Mouse (Mus musculus) left cerebral cortex, adult 11 months (tissue): Measurements from ENCODE around the gene Fstl4.
A peak's percentile ranks its signal among the peaks of the same experiment; 100 is the strongest.

Source experiments
- DNase-seq: peaks from one replicate; pipeline ENCODE4 v3.0.0; 2022; ENCODE audit warnings: low spot score

Fstl4 gene

DNA sequence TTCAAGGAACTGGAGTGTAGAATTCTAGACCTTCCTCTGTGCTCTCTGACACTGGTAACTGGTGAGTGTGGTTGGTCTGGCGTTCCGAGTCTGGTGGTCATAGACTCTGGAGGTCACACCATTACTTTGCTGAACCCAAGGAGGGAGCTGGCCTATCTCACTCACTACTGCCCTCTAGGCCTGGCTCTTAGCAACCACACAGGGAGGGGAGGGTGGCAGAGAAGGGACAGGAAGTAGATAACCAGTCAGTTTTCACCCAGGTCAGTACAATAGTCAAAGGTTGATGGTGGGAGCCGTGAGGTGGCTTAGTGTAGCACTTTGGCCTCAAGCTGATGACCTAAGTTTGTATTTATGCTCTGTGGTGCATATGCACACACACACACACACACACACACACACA is 255.1 kb downstream of the Fstl4 start:
- no peak for DNase-seq

DNA sequence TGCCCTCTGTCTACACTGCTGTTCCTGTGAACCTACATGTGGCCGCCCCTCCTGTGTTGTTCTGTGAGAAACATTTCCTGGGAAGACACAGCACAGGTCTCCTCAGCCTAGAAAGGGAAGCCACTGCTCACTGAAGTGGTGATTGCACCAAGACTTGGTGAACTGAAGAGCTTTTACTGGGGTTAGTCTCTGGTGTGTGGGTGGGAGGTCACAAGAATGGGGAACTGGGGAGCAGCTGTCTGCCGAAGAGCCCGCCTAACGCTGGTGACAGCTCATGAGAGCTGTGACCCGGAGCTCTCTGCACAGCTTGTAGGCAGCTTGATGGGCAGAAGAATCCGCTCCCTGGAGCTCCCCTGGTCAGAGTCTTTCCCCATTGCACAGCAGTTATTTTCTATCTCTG is 260.0 kb downstream of the Fstl4 start:
- no peak for DNase-seq

- DNase-seq, result no peak
These were observed 261.3 kb downstream of the Fstl4 start for GRCm38 (mm10) chr11:53025686-53026085.

- DNase-seq, result no peak
These were observed 264.2 kb downstream of the Fstl4 start for GRCm38 (mm10) chr11:53028421-53029168.

- no peak for DNase-seq
These were observed 267.3 kb downstream of the Fstl4 start for GRCm38 (mm10) chr11:53031777-53032176.

DNA sequence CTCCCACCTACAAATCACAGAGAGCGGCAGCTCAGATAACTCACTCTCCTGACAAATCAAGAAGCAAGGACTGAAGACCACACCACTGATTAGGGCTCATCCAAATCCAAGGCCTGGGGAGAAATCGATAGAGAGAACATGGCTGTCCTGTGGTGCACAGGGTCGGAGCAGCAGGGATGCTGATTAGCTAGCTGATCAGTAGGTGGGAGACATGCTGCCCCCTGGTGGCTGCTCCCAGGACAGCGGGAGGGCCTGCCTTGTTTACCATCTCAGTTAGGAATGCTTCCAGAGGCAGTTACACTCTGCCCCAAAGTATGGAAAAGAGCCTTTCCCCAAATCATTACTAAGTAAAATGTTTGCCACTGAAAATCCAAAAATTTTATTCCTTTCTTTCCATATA is 267.9 kb downstream of the Fstl4 start:
- DNase-seq, result peak; percentile 47

DNA sequence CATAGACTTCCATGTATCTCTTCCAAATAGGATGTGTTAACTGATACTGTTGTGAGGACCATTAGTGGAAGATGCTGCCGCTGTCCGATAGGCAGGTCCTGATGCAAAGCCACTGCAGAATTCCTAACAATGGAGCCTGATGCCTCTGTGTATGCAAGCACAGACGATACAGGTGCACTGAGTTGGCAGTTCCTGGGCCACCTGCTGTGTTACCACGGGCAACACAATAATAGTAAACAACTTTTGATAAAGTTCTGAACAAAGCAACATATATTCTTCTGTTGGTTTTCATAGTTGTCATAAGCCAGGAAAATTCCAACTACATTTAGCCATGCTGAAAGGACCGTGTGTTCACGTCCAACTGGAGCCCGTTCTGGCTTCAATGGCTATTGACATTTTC is 271.0 kb downstream of the Fstl4 start:
- DNase-seq, result no peak

DNA sequence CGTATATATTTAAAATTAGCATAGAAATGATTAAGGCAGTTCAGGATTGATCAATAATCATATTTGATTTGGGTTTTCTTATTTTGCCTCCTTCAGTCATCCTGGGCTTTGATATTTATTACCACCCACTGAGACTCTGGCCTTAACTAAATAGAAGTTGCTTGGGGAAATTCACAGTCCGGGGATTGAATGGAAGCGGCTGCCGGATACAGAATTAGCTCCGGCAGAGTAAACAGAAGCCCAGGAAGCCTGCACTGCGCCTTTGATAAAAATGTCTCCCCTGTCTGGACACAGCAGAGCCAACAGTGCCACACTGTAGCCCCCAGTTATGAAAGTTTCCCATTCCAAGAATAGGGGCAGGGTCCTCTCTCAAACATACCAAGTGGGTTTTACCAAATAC is 282.4 kb downstream of the Fstl4 start:
- DNase-seq, result no peak

- DNase-seq, result no peak
These were observed 289.7 kb downstream of the Fstl4 start for GRCm38 (mm10) chr11:53054151-53054550.

- no peak for DNase-seq
These were observed 291.5 kb downstream of the Fstl4 start for GRCm38 (mm10) chr11:53055896-53056295.

DNA sequence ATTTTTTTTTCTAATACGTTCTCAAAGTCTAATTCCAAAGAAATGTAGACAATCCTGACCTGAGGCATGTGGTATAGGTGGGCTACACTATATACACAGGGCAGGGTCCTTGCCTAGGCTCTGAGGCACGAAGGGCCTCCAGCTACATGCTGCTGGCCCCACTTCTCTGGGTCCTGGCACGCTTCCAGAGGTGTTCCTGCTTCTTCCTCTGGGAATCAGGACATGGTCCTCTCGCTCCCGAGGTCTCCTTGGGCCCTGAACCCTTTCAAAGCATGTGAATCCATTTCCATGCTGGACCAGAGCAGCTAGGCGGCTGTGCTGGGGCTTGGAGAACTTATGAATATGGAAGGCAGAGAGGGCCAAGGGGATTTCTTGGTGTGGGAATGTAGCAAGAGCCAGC is 292.3 kb downstream of the Fstl4 start:
- DNase-seq, result no peak

DNA sequence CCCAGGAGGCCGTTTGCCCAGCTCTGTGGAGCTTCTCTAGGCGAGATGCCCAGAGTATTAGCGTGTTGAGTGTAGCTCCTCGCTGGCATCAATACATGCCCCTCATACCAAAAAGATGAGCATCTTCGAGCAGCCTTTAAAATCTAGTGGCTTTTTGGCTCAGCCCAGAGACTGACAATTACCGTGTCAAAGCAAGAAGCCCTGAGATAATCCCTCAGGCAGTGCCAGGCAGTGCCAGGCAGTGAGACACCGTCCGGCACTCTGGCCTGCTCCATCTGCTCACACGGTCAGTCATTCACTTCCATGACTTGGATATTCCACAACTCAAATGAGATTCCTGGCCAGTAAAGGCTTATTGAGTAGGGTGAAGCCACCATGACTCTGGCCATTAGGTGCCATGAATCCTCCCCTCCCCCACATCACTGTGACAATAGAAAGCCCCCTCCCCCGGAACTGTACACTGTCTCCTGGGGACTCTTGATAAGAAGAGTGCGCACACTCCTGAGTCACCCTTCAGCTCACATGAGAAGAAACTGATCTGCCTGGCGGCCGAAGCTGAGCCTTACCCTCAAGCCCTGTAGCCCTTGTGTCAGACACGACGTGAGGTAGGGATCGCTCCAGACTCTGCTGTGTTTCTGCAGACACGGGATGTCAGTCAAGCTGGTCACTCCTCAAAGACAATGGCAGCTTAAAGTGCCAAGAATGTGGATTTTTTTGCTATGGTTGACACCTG is 293.6 kb downstream of the Fstl4 start:
- no peak for DNase-seq

- DNase-seq, result no peak
These were observed 294.1 kb downstream of the Fstl4 start for GRCm38 (mm10) chr11:53058557-53058956.

GRCm38 (mm10) chr11:53067699-53068478 is 303.5 kb downstream of the Fstl4 start:
- DNase-seq, result no peak

- no peak for DNase-seq
These were observed 304.1 kb downstream of the Fstl4 start for GRCm38 (mm10) chr11:53068479-53069065.

DNA sequence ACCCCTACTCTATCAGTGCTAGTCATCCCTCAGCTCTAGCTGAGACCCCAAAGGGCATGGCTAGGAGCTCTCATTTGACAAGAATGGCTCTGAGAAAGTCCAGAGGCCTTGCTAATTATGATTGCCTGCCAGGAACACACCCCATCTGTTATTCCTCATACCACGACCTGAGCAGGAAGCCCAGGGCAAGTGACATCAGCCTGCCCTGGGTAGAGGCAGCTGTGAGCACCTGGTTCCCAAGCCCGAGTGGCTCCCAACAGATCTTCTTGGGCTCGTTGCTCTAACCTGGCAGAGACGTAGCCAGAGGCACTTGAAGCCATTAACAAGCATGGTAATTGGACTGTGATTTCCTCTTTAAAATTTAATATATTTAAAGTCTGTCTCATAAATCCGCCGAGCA is 305.3 kb downstream of the Fstl4 start:
- no peak for DNase-seq

DNA sequence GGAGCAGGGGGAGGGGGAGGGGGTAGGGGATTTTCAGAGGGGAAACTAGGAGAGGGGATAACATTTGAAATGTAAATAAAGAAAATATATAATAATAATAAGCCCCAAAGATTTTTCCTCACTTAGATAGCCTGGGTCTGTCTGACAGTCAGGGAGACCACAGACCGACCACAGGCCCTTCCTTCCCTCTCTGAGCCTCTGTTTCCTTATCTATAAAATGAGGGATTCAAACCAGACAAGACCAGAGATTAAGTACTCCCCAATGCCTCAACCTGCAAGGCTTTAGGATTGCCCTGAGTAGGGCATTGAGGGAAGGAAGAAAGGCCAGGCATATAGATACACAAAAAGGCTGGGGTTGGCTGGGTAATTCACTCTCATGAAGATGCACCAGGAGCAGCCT is 307.2 kb downstream of the Fstl4 start:
- DNase-seq, result no peak

- DNase-seq, result no peak
These were observed 313.2 kb downstream of the Fstl4 start for GRCm38 (mm10) chr11:53077641-53078040.

GRCm38 (mm10) chr11:53078419-53079334 is 314.2 kb downstream of the Fstl4 start:
- no peak for DNase-seq

- DNase-seq, result no peak
These were observed 316.9 kb downstream of the Fstl4 start for GRCm38 (mm10) chr11:53081310-53081709.

DNA sequence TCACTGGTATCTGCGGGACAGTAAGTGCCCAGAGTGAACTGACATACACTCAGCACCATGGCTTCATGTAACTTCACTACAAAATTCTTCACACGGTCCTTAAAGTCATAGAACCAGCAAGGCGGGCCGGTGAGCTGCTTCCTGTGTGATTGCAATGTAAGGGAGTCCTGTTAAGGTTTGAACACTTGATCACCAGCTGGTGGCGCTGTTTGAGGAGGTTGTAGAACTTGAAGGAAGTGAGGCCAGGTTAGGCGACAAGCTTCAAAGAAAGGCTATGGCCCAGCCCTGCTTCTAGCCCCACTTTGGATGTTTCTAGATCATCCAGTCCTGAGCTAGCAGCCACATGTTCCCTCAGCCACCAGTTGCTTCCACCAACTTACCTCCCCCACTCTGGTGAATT is 320.9 kb downstream of the Fstl4 start:
- DNase-seq, result no peak
